Mouse (Mus musculus): ENCODE results near the gene Sdcbp2. TPM values are rescaled to one million over a fixed set of nuclear protein-coding genes. Genes with fewer than 3 reads are reported as not detected.
"Not testable (repeated sequence)": the region's sequence is repeated elsewhere in the genome, so short reads cannot be mapped to it uniquely, and the experiment has no call there.

The Sdcbp2 gene
- polyA plus RNA-seq, 1 experiment from 2014 or later: 0.20 TPM

GRCm38 (mm10) chr2:151608435-151608834 is 36.0 kb downstream of the Sdcbp2 start:
- WGBS (ENCODE audit: insufficient replicate concordance): 60% methylated on average over 1 of the region's 1 CpGs
- TF ChIP-seq CTCF (IDR thresholded peaks at IDR 0.05; ENCODE audit: low read depth): no peak
- no peak for TF ChIP-seq EP300 (IDR thresholded peaks at IDR 0.05; ENCODE audit: low read depth)
- H3K27ac ChIP-seq (ENCODE audit: low read depth): no peak overlapping the region
- no peak overlapping the region for H3K4me3 ChIP-seq (ENCODE audit: low read depth, low read length)
- no peaks in the 10 kb centered on the region for H3K27me3 ChIP-seq (ENCODE audit: insufficient read depth, low read length)
- no peaks in the 10 kb centered on the region for H3K36me3 ChIP-seq (replicated peaks; ENCODE audit: insufficient read depth, low read length)
- DNase-seq (no peak), ATAC-seq (no peak)
- no peaks in the 10 kb centered on the region for H3K9me3 ChIP-seq (ENCODE audit: low read length)
- no peak overlapping the region for H3K4me2 ChIP-seq (ENCODE audit: low read depth, low read length)
- H3K4me1 ChIP-seq (ENCODE audit: insufficient read depth): no peaks in the 10 kb centered on the region
- no peak overlapping the region for H3K9ac ChIP-seq (replicated peaks)

GRCm38 (mm10) chr2:151609974-151610373 is 37.6 kb downstream of the Sdcbp2 start:
- ATAC-seq (no peak), DNase-seq (no peak)
- TF ChIP-seq EP300 (IDR thresholded peaks at IDR 0.05; ENCODE audit: low read depth) (no peak), CTCF (IDR thresholded peaks at IDR 0.05; ENCODE audit: low read depth) (no peak)
- no peaks in the 10 kb centered on the region for H3K27me3 ChIP-seq (ENCODE audit: insufficient read depth, low read length)
- 55% methylated on average over 3 of the region's 3 CpGs for WGBS (ENCODE audit: insufficient replicate concordance)
- no peak overlapping the region for H3K9ac ChIP-seq (replicated peaks)
- no peak overlapping the region for H3K27ac ChIP-seq (ENCODE audit: low read depth)
- H3K4me1 ChIP-seq (ENCODE audit: insufficient read depth): no peaks in the 10 kb centered on the region
- H3K9me3 ChIP-seq (ENCODE audit: low read length): no peaks in the 10 kb centered on the region
- no peak overlapping the region for H3K4me3 ChIP-seq (ENCODE audit: low read depth, low read length)
- no peak overlapping the region for H3K4me2 ChIP-seq (ENCODE audit: low read depth, low read length)
- no peaks in the 10 kb centered on the region for H3K36me3 ChIP-seq (replicated peaks; ENCODE audit: insufficient read depth, low read length)

GRCm38 (mm10) chr2:151615779-151616178 is 43.4 kb downstream of the Sdcbp2 start:
- ATAC-seq; H3K27ac ChIP-seq (ENCODE audit: low read depth); H3K9me3 ChIP-seq (ENCODE audit: low read length); H3K9ac ChIP-seq (replicated peaks); H3K4me2 ChIP-seq (ENCODE audit: low read depth, low read length); H3K27me3 ChIP-seq (ENCODE audit: insufficient read depth, low read length); DNase-seq; H3K4me1 ChIP-seq (ENCODE audit: insufficient read depth); H3K4me3 ChIP-seq (ENCODE audit: low read depth, low read length); H3K36me3 ChIP-seq (replicated peaks; ENCODE audit: insufficient read depth, low read length): not testable (repeated sequence)
- 79% methylated on average over 6 of the region's 8 CpGs for WGBS (ENCODE audit: insufficient replicate concordance)

- no peak for ATAC-seq
- 70% methylated on average over 6 of the region's 6 CpGs for WGBS (ENCODE audit: insufficient replicate concordance)
Measured at GRCm38 (mm10) chr2:151616551-151617329, 44.3 kb downstream of the Sdcbp2 start.

GRCm38 (mm10) chr2:151623776-151624175 is 51.4 kb downstream of the Sdcbp2 start:
- ATAC-seq: no peak
- Histone ChIP-seq H3K4me3 (ENCODE audit: low read depth, low read length) (no peak overlapping the region), H3K27ac (ENCODE audit: low read depth) (no peak overlapping the region), H3K4me2 (ENCODE audit: low read depth, low read length) (no peak overlapping the region), H3K9ac (replicated peaks) (no peak overlapping the region), H3K36me3 (replicated peaks; ENCODE audit: insufficient read depth, low read length) (no peaks in the 10 kb centered on the region), H3K4me1 (ENCODE audit: insufficient read depth) (no peaks in the 10 kb centered on the region), H3K27me3 (ENCODE audit: insufficient read depth, low read length) (no peaks in the 10 kb centered on the region), H3K9me3 (ENCODE audit: low read length) (no peaks in the 10 kb centered on the region)
- WGBS (ENCODE audit: insufficient replicate concordance): 47% methylated on average over 3 of the region's 3 CpGs
- no peak for DNase-seq
- TF ChIP-seq CTCF (IDR thresholded peaks at IDR 0.05; ENCODE audit: low read depth): no peak
- TF ChIP-seq EP300 (IDR thresholded peaks at IDR 0.05; ENCODE audit: low read depth): no peak

More at GRCm38 (mm10) chr2:151616551-151617329, 44.3 kb downstream of the Sdcbp2 start:
- Histone ChIP-seq H3K4me1 (ENCODE audit: insufficient read depth) (no peaks in the 10 kb centered on the region), H3K4me2 (ENCODE audit: low read depth, low read length) (no peak overlapping the region), H3K9ac (replicated peaks) (no peak overlapping the region), H3K27ac (ENCODE audit: low read depth) (no peak overlapping the region), H3K27me3 (ENCODE audit: insufficient read depth, low read length) (no peaks in the 10 kb centered on the region), H3K36me3 (replicated peaks; ENCODE audit: insufficient read depth, low read length) (no peaks in the 10 kb centered on the region), H3K4me3 (ENCODE audit: low read depth, low read length) (no peak overlapping the region), H3K9me3 (ENCODE audit: low read length) (no peaks in the 10 kb centered on the region)
- DNase-seq: no peak
- TF ChIP-seq CTCF (IDR thresholded peaks at IDR 0.05; ENCODE audit: low read depth): no peak
- TF ChIP-seq EP300 (IDR thresholded peaks at IDR 0.05; ENCODE audit: low read depth): no peak

- no peak for DNase-seq
- WGBS (ENCODE audit: insufficient replicate concordance): 77% methylated on average over 7 of the region's 7 CpGs
- TF ChIP-seq EP300 (IDR thresholded peaks at IDR 0.05; ENCODE audit: low read depth) (no peak), CTCF (IDR thresholded peaks at IDR 0.05; ENCODE audit: low read depth) (no peak)
Measured at GRCm38 (mm10) chr2:151626296-151626695, 53.9 kb downstream of the Sdcbp2 start.

More at GRCm38 (mm10) chr2:151626296-151626695, 53.9 kb downstream of the Sdcbp2 start:
- H3K27ac ChIP-seq (ENCODE audit: low read depth): no peak overlapping the region
- ATAC-seq: no peak
- no peak overlapping the region for H3K4me2 ChIP-seq (ENCODE audit: low read depth, low read length)
- H3K9ac ChIP-seq (replicated peaks): no peak overlapping the region
- H3K4me1 ChIP-seq (ENCODE audit: insufficient read depth): no peaks in the 10 kb centered on the region
- H3K27me3 ChIP-seq (ENCODE audit: insufficient read depth, low read length): peaks cover 11% of the 10 kb centered on the region
- H3K9me3 ChIP-seq (ENCODE audit: low read length): no peaks in the 10 kb centered on the region
- no peak overlapping the region for H3K4me3 ChIP-seq (ENCODE audit: low read depth, low read length)
- no peaks in the 10 kb centered on the region for H3K36me3 ChIP-seq (replicated peaks; ENCODE audit: insufficient read depth, low read length)

All from liver, postnatal 0 days (tissue).